Mouse (Mus musculus): Measurements from ENCODE around the gene Wif1.

The Wif1 gene

GRCm38 (mm10) chr10:121068003-121068402, 34.2 kb downstream of the Wif1 start:
- WGBS: 69% methylated on average over 1 of the region's 1 CpGs

GRCm38 (mm10) chr10:121070742-121071141, 37.0 kb downstream of the Wif1 start:
- 66% methylated on average over 7 of the region's 7 CpGs for WGBS

GRCm38 (mm10) chr10:121080500-121080899, 46.7 kb downstream of the Wif1 start:
- 44% methylated on average over 9 of the region's 9 CpGs for WGBS

- WGBS: 79% methylated on average over 4 of the region's 4 CpGs
These were observed 49.1 kb downstream of the Wif1 start for GRCm38 (mm10) chr10:121082881-121083280.

GRCm38 (mm10) chr10:121083512-121083911, 49.8 kb downstream of the Wif1 start:
- 76% methylated on average over 10 of the region's 10 CpGs for WGBS

- WGBS: 69% methylated on average over 5 of the region's 5 CpGs
These were observed 54.9 kb downstream of the Wif1 start for GRCm38 (mm10) chr10:121088679-121089078.

- 4% methylated on average over 6 of the region's 6 CpGs for WGBS
These were observed 55.6 kb downstream of the Wif1 start for GRCm38 (mm10) chr10:121089312-121089711.

- 11% methylated on average over 8 of the region's 8 CpGs for WGBS
These were observed 56.2 kb downstream of the Wif1 start for GRCm38 (mm10) chr10:121090006-121090405.

- WGBS: 26% methylated on average over 12 of the region's 12 CpGs
These were observed 62.2 kb downstream of the Wif1 start for GRCm38 (mm10) chr10:121095948-121096347.

GRCm38 (mm10) chr10:121098263-121098662, 64.5 kb downstream of the Wif1 start:
- WGBS: 44% methylated on average over 12 of the region's 12 CpGs

GRCm38 (mm10) chr10:121099658-121100057, 65.9 kb downstream of the Wif1 start:
- WGBS: 78% methylated on average over 11 of the region's 11 CpGs

GRCm38 (mm10) chr10:121116636-121117035, 82.9 kb downstream of the Wif1 start:
- 59% methylated on average over 4 of the region's 4 CpGs for WGBS

GRCm38 (mm10) chr10:121120751-121121150, 87.0 kb downstream of the Wif1 start:
- WGBS: 97% methylated on average over 6 of the region's 6 CpGs

GRCm38 (mm10) chr10:121124481-121124880, 90.7 kb downstream of the Wif1 start:
- WGBS: 92% methylated on average over 16 of the region's 16 CpGs

- WGBS: 60% methylated on average over 20 of the region's 20 CpGs
These were observed 95.5 kb downstream of the Wif1 start for GRCm38 (mm10) chr10:121129000-121129925.
